Mouse (Mus musculus) midbrain, embryonic 12.5 days (tissue): ENCODE measurements around the gene Arhgef3. TPM values are rescaled to one million over a fixed set of nuclear protein-coding genes. Genes with fewer than 3 reads are reported as not detected.

Experiments used
- ATAC-seq: fragments of 200-750 bp; cut with Nextera tagmentation; 2 replicates; pipeline ENCODE4 v1.8.0; 2017; ENCODE audit warnings: low read depth, moderate TSS enrichment, moderate library complexity; ENCODE audit not compliant: low FRiP score
- H3K27ac ChIP-seq: fragments of 300-500 bp; sonication (generic); replicated peaks from 2 replicates; pipeline ENCODE4 v1.5.1; 2016; ENCODE audit warnings: mild to moderate bottlenecking
- H3K27me3 ChIP-seq: fragments of 300-500 bp; sonication (generic); 2 replicates; pipeline ENCODE4 v1.6.1; 2016; ENCODE audit warnings: mild to moderate bottlenecking
- H3K36me3 ChIP-seq: fragments of 300-500 bp; sonication (generic); 2 replicates; pipeline ENCODE4 v1.6.1; 2016
- H3K4me1 ChIP-seq: fragments of 300-500 bp; sonication (generic); 2 replicates; pipeline ENCODE4 v1.6.1; 2016
- H3K4me2 ChIP-seq: fragments of 300-500 bp; sonication (generic); replicated peaks from 2 replicates; pipeline ENCODE4 v1.6.1; 2016; ENCODE audit warnings: mild to moderate bottlenecking, moderate library complexity
- H3K4me3 ChIP-seq: fragments of 300-500 bp; sonication (generic); 2 replicates; pipeline ENCODE4 v1.5.1; 2016; ENCODE audit warnings: mild to moderate bottlenecking
- H3K9ac ChIP-seq: fragments of 300-500 bp; sonication (generic); replicated peaks from 2 replicates; pipeline ENCODE4 v1.6.1; 2016; ENCODE audit warnings: mild to moderate bottlenecking, moderate library complexity
- H3K9me3 ChIP-seq: fragments of 300-500 bp; sonication (generic); 2 replicates; pipeline ENCODE4 v1.6.1; 2016; ENCODE audit warnings: mild to moderate bottlenecking
- WGBS: fragments of 180-500 bp; shearing (Covaris S2); methylation state at CpG from one replicate; pipeline ENCODE4 v1.1.7; 2016; 5-methylcytosine and 5-hydroxymethylcytosine counted together
- polyA plus RNA-seq: library from polyadenylated mRNA; unstranded; fragments of >200 nt; fragmentation: Nextera tagmentation; extraction: Ambion mirVana; gene quantifications from 2 replicates; pipeline ENCODE4 v1.2.1, GENCODE M21; 2016

The Arhgef3 gene
- polyA plus RNA-seq, 1 experiment from 2014 or later, result 2.2 TPM

- WGBS, result 73% methylated on average over 14 of the region's 14 CpGs
- H3K27ac ChIP-seq, result no peak overlapping the region
- no peaks in the 10 kb centered on the region for H3K9me3 ChIP-seq
- H3K4me3 ChIP-seq, result no peak overlapping the region
- ATAC-seq, result no peak
- no peaks in the 10 kb centered on the region for H3K4me1 ChIP-seq
- H3K4me2 ChIP-seq, result no peak overlapping the region
- no peaks in the 10 kb centered on the region for H3K27me3 ChIP-seq
- H3K9ac ChIP-seq, result no peak overlapping the region
- H3K36me3 ChIP-seq, result no peaks in the 10 kb centered on the region
These were observed 56.6 kb downstream of the Arhgef3 start for GRCm38 (mm10) chr14:27171175-27171830.

- no peak overlapping the region for H3K27ac ChIP-seq
- no peak overlapping the region for H3K9ac ChIP-seq
- no peaks in the 10 kb centered on the region for H3K36me3 ChIP-seq
- no peak overlapping the region for H3K4me2 ChIP-seq
- H3K4me3 ChIP-seq, result no peak overlapping the region
- WGBS, result 91% methylated on average over 10 of the region's 10 CpGs
- H3K9me3 ChIP-seq, result no peaks in the 10 kb centered on the region
- H3K27me3 ChIP-seq, result no peaks in the 10 kb centered on the region
- no peaks in the 10 kb centered on the region for H3K4me1 ChIP-seq
- no peak for ATAC-seq
These were observed 58.6 kb downstream of the Arhgef3 start for GRCm38 (mm10) chr14:27173178-27173803.

- ATAC-seq, result no peak
- no peak overlapping the region for H3K9ac ChIP-seq
- H3K4me3 ChIP-seq, result no peak overlapping the region
- no peaks in the 10 kb centered on the region for H3K9me3 ChIP-seq
- no peaks in the 10 kb centered on the region for H3K27me3 ChIP-seq
- no peak overlapping the region for H3K27ac ChIP-seq
- no peak overlapping the region for H3K4me2 ChIP-seq
- no peaks in the 10 kb centered on the region for H3K4me1 ChIP-seq
- H3K36me3 ChIP-seq, result no peaks in the 10 kb centered on the region
- 78% methylated on average over 6 of the region's 6 CpGs for WGBS
These were observed 59.6 kb downstream of the Arhgef3 start for GRCm38 (mm10) chr14:27174188-27174786.

- Histone ChIP-seq H3K4me2 (no peak overlapping the region), H3K36me3 (no peaks in the 10 kb centered on the region), H3K27ac (no peak overlapping the region), H3K9ac (no peak overlapping the region), H3K27me3 (no peaks in the 10 kb centered on the region), H3K4me1 (no peaks in the 10 kb centered on the region), H3K4me3 (no peak overlapping the region), H3K9me3 (no peaks in the 10 kb centered on the region)
- 70% methylated on average over 12 of the region's 12 CpGs for WGBS
- ATAC-seq, result no peak
These were observed 60.2 kb downstream of the Arhgef3 start for GRCm38 (mm10) chr14:27174831-27175301.

GRCm38 (mm10) chr14:27175343-27175742, 60.6 kb downstream of the Arhgef3 start:
- no peak overlapping the region for H3K9ac ChIP-seq
- no peaks in the 10 kb centered on the region for H3K4me1 ChIP-seq
- no peak overlapping the region for H3K27ac ChIP-seq
- 87% methylated on average over 11 of the region's 11 CpGs for WGBS
- no peaks in the 10 kb centered on the region for H3K36me3 ChIP-seq
- no peaks in the 10 kb centered on the region for H3K9me3 ChIP-seq
- ATAC-seq, result no peak
- no peak overlapping the region for H3K4me3 ChIP-seq
- no peaks in the 10 kb centered on the region for H3K27me3 ChIP-seq
- no peak overlapping the region for H3K4me2 ChIP-seq

- no peak overlapping the region for H3K9ac ChIP-seq
- no peaks in the 10 kb centered on the region for H3K4me1 ChIP-seq
- no peak overlapping the region for H3K27ac ChIP-seq
- no peaks in the 10 kb centered on the region for H3K27me3 ChIP-seq
- no peaks in the 10 kb centered on the region for H3K9me3 ChIP-seq
- no peaks in the 10 kb centered on the region for H3K36me3 ChIP-seq
- no peak for ATAC-seq
- H3K4me2 ChIP-seq, result no peak overlapping the region
- WGBS, result 90% methylated on average over 8 of the region's 8 CpGs
- H3K4me3 ChIP-seq, result no peak overlapping the region
These were observed 63.3 kb downstream of the Arhgef3 start for GRCm38 (mm10) chr14:27177800-27178559.

- Histone ChIP-seq H3K27me3 (no peaks in the 10 kb centered on the region), H3K9ac (no peak overlapping the region), H3K4me1 (no peaks in the 10 kb centered on the region), H3K9me3 (no peaks in the 10 kb centered on the region), H3K4me2 (no peak overlapping the region), H3K4me3 (no peak overlapping the region), H3K27ac (no peak overlapping the region), H3K36me3 (no peaks in the 10 kb centered on the region)
- 89% methylated on average over 8 of the region's 8 CpGs for WGBS
- no peak for ATAC-seq
These were observed 63.8 kb downstream of the Arhgef3 start for GRCm38 (mm10) chr14:27178560-27178920.

- ATAC-seq, result no peak
- Histone ChIP-seq H3K9ac (no peak overlapping the region), H3K4me1 (no peaks in the 10 kb centered on the region), H3K27me3 (no peaks in the 10 kb centered on the region), H3K4me2 (no peak overlapping the region), H3K9me3 (no peaks in the 10 kb centered on the region), H3K4me3 (no peak overlapping the region), H3K27ac (no peak overlapping the region), H3K36me3 (no peaks in the 10 kb centered on the region)
- 87% methylated on average over 7 of the region's 7 CpGs for WGBS
These were observed 65.1 kb downstream of the Arhgef3 start for GRCm38 (mm10) chr14:27179771-27180170.

GRCm38 (mm10) chr14:27182059-27182458, 67.4 kb downstream of the Arhgef3 start:
- H3K9me3 ChIP-seq, result no peaks in the 10 kb centered on the region
- WGBS, result 79% methylated on average over 11 of the region's 11 CpGs
- H3K27ac ChIP-seq, result no peak overlapping the region
- ATAC-seq, result no peak
- 0 out of 2 replicates have a peak, but pooled peaks cover 3% of the 10 kb centered on the region for H3K27me3 ChIP-seq
- H3K4me2 ChIP-seq, result no peak overlapping the region
- no peaks in the 10 kb centered on the region for H3K4me1 ChIP-seq
- no peak overlapping the region for H3K4me3 ChIP-seq
- H3K36me3 ChIP-seq, result no peaks in the 10 kb centered on the region
- H3K9ac ChIP-seq, result no peak overlapping the region

- Histone ChIP-seq H3K4me2 (no peak overlapping the region), H3K4me3 (no peak overlapping the region), H3K27me3 (0 out of 2 replicates have a peak, but pooled peaks cover 3% of the 10 kb centered on the region), H3K9ac (no peak overlapping the region), H3K4me1 (no peaks in the 10 kb centered on the region), H3K36me3 (no peaks in the 10 kb centered on the region), H3K27ac (no peak overlapping the region), H3K9me3 (no peaks in the 10 kb centered on the region)
- 74% methylated on average over 11 of the region's 11 CpGs for WGBS
- ATAC-seq, result no peak
These were observed 68.1 kb downstream of the Arhgef3 start for GRCm38 (mm10) chr14:27182646-27183438.

- ATAC-seq, result no peak
- 69% methylated on average over 16 of the region's 16 CpGs for WGBS
These were observed 69.0 kb downstream of the Arhgef3 start for GRCm38 (mm10) chr14:27183501-27184230.

More at GRCm38 (mm10) chr14:27183501-27184230, 69.0 kb downstream of the Arhgef3 start:
- 0 out of 2 replicates have a peak, but pooled peaks cover 3% of the 10 kb centered on the region for H3K27me3 ChIP-seq
- H3K9ac ChIP-seq, result no peak overlapping the region
- no peaks in the 10 kb centered on the region for H3K9me3 ChIP-seq
- no peaks in the 10 kb centered on the region for H3K36me3 ChIP-seq
- no peak overlapping the region for H3K4me3 ChIP-seq
- no peak overlapping the region for H3K4me2 ChIP-seq
- no peaks in the 10 kb centered on the region for H3K4me1 ChIP-seq
- no peak overlapping the region for H3K27ac ChIP-seq
